Mouse (Mus musculus) embryonic facial prominence, embryonic 15.5 days (tissue): ENCODE measurements at regions not wholly inside any gene's neighbourhood (a gene's known extent, or its start where the extent isn't known, plus 50 kb on each side); places are given as distances from the start of the nearest gene placed in this dataset.
A peak's percentile ranks its signal among the peaks of the same experiment; 100 is the strongest.

ENCODE experiments used
- ATAC-seq: fragments of 200-750 bp; cut with Nextera tagmentation; 2 replicates; pipeline ENCODE4 v1.8.0; 2017; ENCODE audit warnings: low read depth, moderate TSS enrichment; ENCODE audit not compliant: insufficient number of reproducible peaks, low FRiP score, low TSS enrichment
- H3K27ac ChIP-seq: fragments of 300-500 bp; sonication (generic); replicated peaks from 2 replicates; pipeline ENCODE4 v1.5.1; 2015; ENCODE audit warnings: mild to moderate bottlenecking, inconsistent platforms
- H3K27me3 ChIP-seq: fragments of 300-500 bp; sonication (generic); 2 replicates; pipeline ENCODE4 v1.6.1; 2015; ENCODE audit warnings: inconsistent platforms
- H3K36me3 ChIP-seq: fragments of 300-500 bp; sonication (generic); 2 replicates; pipeline ENCODE4 v1.6.1; 2015; ENCODE audit warnings: mild to moderate bottlenecking, inconsistent platforms
- H3K4me1 ChIP-seq: fragments of 300-500 bp; sonication (generic); 2 replicates; pipeline ENCODE4 v1.6.1; 2015; ENCODE audit warnings: inconsistent platforms
- H3K4me2 ChIP-seq: fragments of 300-500 bp; sonication (generic); replicated peaks from 2 replicates; pipeline ENCODE4 v1.6.1; 2015; ENCODE audit warnings: mild to moderate bottlenecking, inconsistent platforms
- H3K4me3 ChIP-seq: fragments of 300-500 bp; sonication (generic); replicated peaks from 2 replicates; pipeline ENCODE4 v1.5.1; 2015; ENCODE audit warnings: mild to moderate bottlenecking, inconsistent platforms
- H3K9ac ChIP-seq: fragments of 300-500 bp; sonication (generic); 2 replicates; pipeline ENCODE4 v1.6.1; 2015; ENCODE audit warnings: inconsistent platforms
- H3K9me3 ChIP-seq: fragments of 300-500 bp; sonication (generic); replicated peaks from 2 replicates; pipeline ENCODE4 v1.6.1; 2016; ENCODE audit warnings: inconsistent platforms
- WGBS: fragments of 180-500 bp; shearing (Covaris S2); methylation state at CpG from one replicate; pipeline ENCODE4 v1.1.7; 2015; 5-methylcytosine and 5-hydroxymethylcytosine counted together

GRCm38 (mm10) chr2:128373363-128374252 is 217.4 kb upstream of the Spdye4c start:
- Histone ChIP-seq H3K4me1 (peaks cover 10% of the 10 kb centered on the region; the same call in 1 of the 2 replicates), H3K9ac (no peak overlapping the region), H3K9me3 (no peaks in the 10 kb centered on the region), H3K4me3 (no peak overlapping the region), H3K27me3 (no peaks in the 10 kb centered on the region), H3K36me3 (no peaks in the 10 kb centered on the region), H3K4me2 (no peak overlapping the region), H3K27ac (0 out of 2 replicates have a peak overlapping the region, but pooled peaks have one; percentile 28)
- no peak for ATAC-seq
- 45% methylated on average over 12 of the region's 12 CpGs for WGBS

GRCm38 (mm10) chr2:128374253-128374566 is 216.8 kb upstream of the Spdye4c start:
- no peak overlapping the region for H3K9ac ChIP-seq
- WGBS, result 91% methylated on average over 2 of the region's 2 CpGs
- H3K36me3 ChIP-seq, result no peaks in the 10 kb centered on the region
- peaks cover 10% of the 10 kb centered on the region; the same call in 1 of the 2 replicates for H3K4me1 ChIP-seq
- H3K27me3 ChIP-seq, result no peaks in the 10 kb centered on the region
- H3K4me2 ChIP-seq, result no peak overlapping the region
- no peak overlapping the region for H3K4me3 ChIP-seq
- no peak for ATAC-seq
- no peaks in the 10 kb centered on the region for H3K9me3 ChIP-seq
- no peak overlapping the region for H3K27ac ChIP-seq

- Histone ChIP-seq H3K4me1 (peaks cover 10% of the 10 kb centered on the region; the same call in 1 of the 2 replicates), H3K27me3 (no peaks in the 10 kb centered on the region), H3K9ac (no peak overlapping the region), H3K9me3 (no peaks in the 10 kb centered on the region), H3K4me2 (no peak overlapping the region), H3K36me3 (no peaks in the 10 kb centered on the region), H3K4me3 (no peak overlapping the region), H3K27ac (no peak overlapping the region)
- no peak for ATAC-seq
- 92% methylated on average over 5 of the region's 5 CpGs for WGBS
These were observed 216.1 kb upstream of the Spdye4c start for GRCm38 (mm10) chr2:128374926-128375325.

GRCm38 (mm10) chr2:128375827-128376226 is 215.2 kb upstream of the Spdye4c start:
- Histone ChIP-seq H3K4me3 (no peak overlapping the region), H3K36me3 (no peaks in the 10 kb centered on the region), H3K4me2 (no peak overlapping the region), H3K9ac (no peak overlapping the region), H3K9me3 (no peaks in the 10 kb centered on the region), H3K4me1 (peaks cover 8% of the 10 kb centered on the region; the same call in 1 of the 2 replicates), H3K27me3 (no peaks in the 10 kb centered on the region), H3K27ac (no peak overlapping the region)
- 81% methylated on average over 3 of the region's 3 CpGs for WGBS
- ATAC-seq, result no peak

- Histone ChIP-seq H3K9ac (no peak overlapping the region), H3K36me3 (no peaks in the 10 kb centered on the region), H3K4me2 (no peak overlapping the region), H3K27me3 (no peaks in the 10 kb centered on the region), H3K27ac (no peak overlapping the region), H3K4me3 (no peak overlapping the region), H3K9me3 (no peaks in the 10 kb centered on the region), H3K4me1 (peaks cover 4% of the 10 kb centered on the region; the same call in 1 of the 2 replicates)
- ATAC-seq, result no peak
- WGBS, result 50% methylated on average over 6 of the region's 6 CpGs
These were observed 213.8 kb upstream of the Spdye4c start for GRCm38 (mm10) chr2:128377176-128377575.

GRCm38 (mm10) chr2:128377680-128378079 is 213.3 kb upstream of the Spdye4c start:
- H3K4me3 ChIP-seq, result no peak overlapping the region
- no peaks in the 10 kb centered on the region for H3K36me3 ChIP-seq
- H3K27me3 ChIP-seq, result no peaks in the 10 kb centered on the region
- no peak overlapping the region for H3K4me2 ChIP-seq
- H3K9me3 ChIP-seq, result no peaks in the 10 kb centered on the region
- peaks cover 4% of the 10 kb centered on the region; the same call in 1 of the 2 replicates for H3K4me1 ChIP-seq
- ATAC-seq, result no peak
- H3K9ac ChIP-seq, result no peak overlapping the region
- no peak overlapping the region for H3K27ac ChIP-seq
- 50% methylated on average over 10 of the region's 10 CpGs for WGBS

- H3K4me2 ChIP-seq, result no peak overlapping the region
- H3K9me3 ChIP-seq, result no peaks in the 10 kb centered on the region
- no peak overlapping the region for H3K4me3 ChIP-seq
- 77% methylated on average over 7 of the region's 7 CpGs for WGBS
- H3K27ac ChIP-seq, result no peak overlapping the region
- no peak overlapping the region for H3K9ac ChIP-seq
- H3K36me3 ChIP-seq, result no peaks in the 10 kb centered on the region
- peaks cover 4% of the 10 kb centered on the region; the same call in 1 of the 2 replicates for H3K4me1 ChIP-seq
- ATAC-seq, result no peak
- H3K27me3 ChIP-seq, result no peaks in the 10 kb centered on the region
These were observed 212.6 kb upstream of the Spdye4c start for GRCm38 (mm10) chr2:128378456-128378855.

GRCm38 (mm10) chr2:128379151-128379550 is 211.9 kb upstream of the Spdye4c start:
- Histone ChIP-seq H3K4me3 (no peak overlapping the region), H3K9ac (no peak overlapping the region), H3K36me3 (no peaks in the 10 kb centered on the region), H3K27me3 (no peaks in the 10 kb centered on the region), H3K9me3 (no peaks in the 10 kb centered on the region), H3K4me2 (no peak overlapping the region), H3K27ac (no peak overlapping the region), H3K4me1 (peaks cover 4% of the 10 kb centered on the region; the same call in 1 of the 2 replicates)
- no peak for ATAC-seq
- 81% methylated on average over 8 of the region's 8 CpGs for WGBS

- Histone ChIP-seq H3K36me3 (no peaks in the 10 kb centered on the region), H3K9ac (no peak overlapping the region), H3K4me1 (peaks cover 5% of the 10 kb centered on the region; the same call in 1 of the 2 replicates), H3K27me3 (no peaks in the 10 kb centered on the region), H3K4me2 (no peak overlapping the region), H3K4me3 (no peak overlapping the region), H3K9me3 (no peaks in the 10 kb centered on the region), H3K27ac (no peak overlapping the region)
- ATAC-seq, result no peak
- WGBS, result 60% methylated on average over 8 of the region's 8 CpGs
These were observed 211.5 kb upstream of the Spdye4c start for GRCm38 (mm10) chr2:128379554-128379953.

- H3K9ac ChIP-seq, result no peak overlapping the region
- no peak for ATAC-seq
- no peaks in the 10 kb centered on the region for H3K9me3 ChIP-seq
- no peak overlapping the region for H3K4me2 ChIP-seq
- H3K27ac ChIP-seq, result no peak overlapping the region
- H3K27me3 ChIP-seq, result no peaks in the 10 kb centered on the region
- peaks cover 9% of the 10 kb centered on the region; the same call in 1 of the 2 replicates for H3K4me1 ChIP-seq
- H3K4me3 ChIP-seq, result no peak overlapping the region
- H3K36me3 ChIP-seq, result no peaks in the 10 kb centered on the region
- WGBS, result 45% methylated on average over 7 of the region's 7 CpGs
These were observed 210.4 kb upstream of the Spdye4c start for GRCm38 (mm10) chr2:128380581-128380980.

- Histone ChIP-seq H3K9ac (no peak overlapping the region), H3K27me3 (no peaks in the 10 kb centered on the region), H3K9me3 (no peaks in the 10 kb centered on the region), H3K4me3 (no peak overlapping the region), H3K36me3 (no peaks in the 10 kb centered on the region), H3K4me1 (peaks cover 9% of the 10 kb centered on the region; the same call in 1 of the 2 replicates), H3K27ac (no peak overlapping the region), H3K4me2 (no peak overlapping the region)
- WGBS, result 75% methylated on average over 5 of the region's 5 CpGs
- ATAC-seq, result no peak
These were observed 209.3 kb upstream of the Spdye4c start for GRCm38 (mm10) chr2:128381684-128382205.
